Mouse (Mus musculus): ENCODE measurements around the gene Syngr1. TPM values are rescaled to one million over a fixed set of nuclear protein-coding genes. Genes with fewer than 3 reads are reported as not detected.

Syngr1 gene
- polyA plus RNA-seq, 1 experiment from 2014 or later, result 6.7 TPM

- H3K27me3 ChIP-seq (ENCODE audit: insufficient read depth, poor library complexity, severe bottlenecking), result no peaks in the 10 kb centered on the region
- DNase-seq (ENCODE audit: low spot score), result peak; percentile 95
- H3K9me3 ChIP-seq, result no peaks in the 10 kb centered on the region
- peaks cover 9% of the 10 kb centered on the region; the same call in 1 of the 2 replicates for H3K36me3 ChIP-seq
- peak within 1 kb of the TSS; percentile 78 for H3K4me3 ChIP-seq
- under 1% methylated on average over 59 of the region's 59 CpGs for WGBS
- H3K27ac ChIP-seq, result peak within 1 kb of the TSS; percentile 99
- peaks cover 51% of the 10 kb centered on the region for H3K4me1 ChIP-seq
Observed at GRCm38 (mm10) chr15:80132993-80133586, 42.0 kb downstream of the Syngr1 start, which contains the start of gene Tab1. Tab1 (plus strand) TSS chr15:80133127.

DNA sequence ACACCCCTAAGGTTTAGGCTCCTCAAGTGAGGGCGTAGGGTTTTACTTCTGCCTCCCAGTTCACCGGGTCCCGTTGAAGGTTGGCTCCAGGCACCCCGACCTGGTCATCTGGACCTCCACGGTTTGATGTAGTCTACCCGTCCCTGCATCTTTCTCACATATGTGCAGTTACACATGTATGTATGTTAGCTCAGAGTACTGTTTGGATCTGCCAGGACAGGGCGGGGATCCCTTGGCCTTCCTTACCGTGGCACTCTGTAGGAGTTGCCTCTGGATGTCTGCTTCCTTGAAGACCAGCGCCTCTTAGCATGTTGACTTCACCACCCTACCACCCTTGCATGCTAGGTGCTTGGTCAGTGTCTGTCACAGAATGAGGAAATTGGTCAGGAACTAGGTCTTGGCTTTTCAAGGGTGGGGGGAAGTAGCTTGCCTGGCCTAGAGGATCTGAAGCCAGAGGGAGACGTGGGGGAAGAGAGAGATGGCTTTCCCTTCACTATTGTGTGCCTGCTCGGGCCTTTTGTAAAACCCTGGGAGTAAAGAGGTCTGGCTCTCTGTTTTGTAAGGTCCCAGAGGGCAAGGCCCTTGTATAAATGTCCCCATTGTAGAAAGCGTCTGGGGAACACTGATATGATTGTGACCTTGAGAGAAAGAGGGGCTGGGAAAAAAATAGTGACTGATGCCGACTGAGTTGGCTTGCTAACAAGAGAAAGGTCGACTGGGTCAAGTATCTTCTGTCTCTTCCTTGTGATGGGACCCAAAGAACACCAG lies 42.7 kb downstream of the Syngr1 start:
- Histone ChIP-seq H3K27ac (peak overlapping the region; percentile 99), H3K9me3 (no peaks in the 10 kb centered on the region), H3K4me1 (peaks cover 59% of the 10 kb centered on the region), H3K27me3 (ENCODE audit: insufficient read depth, poor library complexity, severe bottlenecking) (no peaks in the 10 kb centered on the region), H3K36me3 (peaks cover 9% of the 10 kb centered on the region; the same call in 1 of the 2 replicates), H3K4me3 (peak overlapping the region; percentile 78)
- 16% methylated on average over 14 of the region's 14 CpGs for WGBS
- peak; percentile 78 for DNase-seq (ENCODE audit: low spot score)

GRCm38 (mm10) chr15:80134450-80134847 lies 43.3 kb downstream of the Syngr1 start:
- H3K27ac ChIP-seq, result peak overlapping the region; percentile 99
- WGBS, result 28% methylated on average over 9 of the region's 9 CpGs
- peak; percentile 78 for DNase-seq (ENCODE audit: low spot score)
- no peaks in the 10 kb centered on the region for H3K27me3 ChIP-seq (ENCODE audit: insufficient read depth, poor library complexity, severe bottlenecking)
- peak overlapping the region; percentile 78 for H3K4me3 ChIP-seq
- no peaks in the 10 kb centered on the region for H3K9me3 ChIP-seq
- H3K4me1 ChIP-seq, result peaks cover 65% of the 10 kb centered on the region
- peaks cover 9% of the 10 kb centered on the region; the same call in 1 of the 2 replicates for H3K36me3 ChIP-seq

DNA sequence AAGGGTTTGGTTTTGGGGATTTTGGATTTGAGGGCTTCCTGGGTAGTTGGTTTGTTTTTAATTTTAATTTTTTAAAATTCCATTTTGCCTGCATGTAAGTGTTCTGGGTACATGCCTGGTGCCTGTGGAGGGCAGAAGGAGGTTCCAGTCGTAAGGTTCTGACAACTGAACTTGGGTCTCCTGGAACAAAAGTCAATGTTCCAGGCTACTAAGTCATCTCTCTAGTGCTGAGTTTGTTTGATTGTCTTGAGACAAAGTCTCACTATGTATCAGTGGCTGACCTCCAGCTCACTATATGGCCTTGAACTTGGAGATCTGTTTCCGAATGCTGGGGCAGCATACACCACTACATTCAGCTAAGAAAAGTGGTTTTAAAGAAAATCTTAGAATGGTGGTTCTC lies 44.4 kb downstream of the Syngr1 start:
- Histone ChIP-seq H3K9me3 (no peaks in the 10 kb centered on the region), H3K27ac (peak overlapping the region; percentile 69), H3K4me1 (peaks cover 64% of the 10 kb centered on the region), H3K27me3 (ENCODE audit: insufficient read depth, poor library complexity, severe bottlenecking) (no peaks in the 10 kb centered on the region), H3K4me3 (no peak overlapping the region), H3K36me3 (peaks cover 16% of the 10 kb centered on the region)
- 90% methylated on average over 2 of the region's 2 CpGs for WGBS
- no peak for DNase-seq (ENCODE audit: low spot score)

GRCm38 (mm10) chr15:80136645-80137044 lies 45.5 kb downstream of the Syngr1 start:
- Histone ChIP-seq H3K27me3 (ENCODE audit: insufficient read depth, poor library complexity, severe bottlenecking) (no peaks in the 10 kb centered on the region), H3K27ac (peak overlapping the region; percentile 69; the same call in 1 of the 2 replicates), H3K9me3 (no peaks in the 10 kb centered on the region), H3K4me3 (no peak overlapping the region), H3K36me3 (peaks cover 27% of the 10 kb centered on the region), H3K4me1 (peaks cover 61% of the 10 kb centered on the region)
- WGBS, result 90% methylated on average over 3 of the region's 3 CpGs
- no peak for DNase-seq (ENCODE audit: low spot score)

DNA sequence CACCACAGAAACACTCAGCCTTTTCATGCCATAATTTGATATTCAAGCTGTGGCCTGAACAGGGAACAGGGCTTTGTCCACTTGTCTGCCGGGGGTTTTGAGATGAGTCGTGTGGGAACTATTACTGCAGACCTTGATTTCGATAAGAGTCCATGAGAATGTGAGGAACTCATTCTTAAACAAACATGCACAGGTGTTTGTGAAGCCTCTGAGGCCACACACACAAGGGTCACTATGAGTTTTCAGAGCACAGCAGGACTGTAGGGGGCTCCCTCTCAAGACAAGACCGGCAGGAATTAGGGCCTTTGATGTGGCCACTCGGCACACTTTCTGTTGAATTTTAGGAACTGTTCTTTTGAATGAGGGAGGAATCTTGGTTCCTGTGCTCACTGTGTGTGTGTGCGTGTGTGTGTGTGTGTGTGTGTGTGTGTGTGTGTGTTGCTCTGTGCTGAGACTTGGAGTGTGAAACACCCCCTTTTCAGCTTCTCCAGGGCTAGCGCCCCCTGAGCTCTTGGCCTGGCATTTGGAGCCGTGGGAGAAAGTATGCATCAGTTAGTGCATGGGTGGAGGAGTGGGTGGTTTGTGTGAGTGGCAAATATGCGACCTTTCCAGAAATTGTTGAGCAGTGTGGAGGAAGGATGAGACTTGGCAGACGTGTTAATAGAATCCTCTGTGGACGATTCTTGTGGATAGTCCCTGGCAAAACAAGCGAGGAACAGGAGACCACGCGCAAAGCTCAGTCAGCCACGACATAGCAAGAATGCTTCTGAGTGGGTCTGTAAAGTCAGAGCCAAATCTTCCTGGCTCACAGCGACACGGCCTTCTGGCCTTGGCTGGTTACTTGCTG lies 47.0 kb downstream of the Syngr1 start:
- peak overlapping the region; percentile 38; the same call in 1 of the 2 replicates for H3K27ac ChIP-seq
- 76% methylated on average over 17 of the region's 17 CpGs for WGBS

DNA sequence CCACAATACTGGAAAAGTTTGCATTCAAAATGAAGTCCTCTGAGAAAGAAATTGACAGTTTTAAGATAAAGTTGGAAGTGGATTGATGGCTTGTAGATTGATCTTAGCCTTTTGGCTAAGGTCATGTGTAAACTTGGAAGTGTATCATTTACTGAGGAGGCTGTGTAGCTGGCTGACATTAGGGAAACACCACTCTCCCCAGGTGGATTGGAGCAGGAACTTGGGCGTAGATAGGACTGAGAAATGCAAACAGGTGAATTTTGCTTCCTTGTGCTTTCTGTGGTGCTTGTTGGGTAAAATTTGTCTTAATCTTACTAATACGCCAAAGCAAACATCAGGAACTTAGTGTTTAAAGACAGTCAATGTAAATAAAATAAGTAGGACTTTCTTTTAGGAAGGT lies 49.2 kb downstream of the Syngr1 start:
- no peak overlapping the region for H3K27ac ChIP-seq
- H3K27me3 ChIP-seq (ENCODE audit: insufficient read depth, poor library complexity, severe bottlenecking), result no peaks in the 10 kb centered on the region
- H3K4me3 ChIP-seq, result no peak overlapping the region
- H3K9me3 ChIP-seq, result no peaks in the 10 kb centered on the region
- DNase-seq (ENCODE audit: low spot score), result no peak
- peaks cover 41% of the 10 kb centered on the region for H3K4me1 ChIP-seq
- WGBS, result 92% methylated on average over 2 of the region's 2 CpGs
- H3K36me3 ChIP-seq, result peaks cover 58% of the 10 kb centered on the region

More for the DNA sequence above, 47.0 kb downstream of the Syngr1 start:
- Histone ChIP-seq H3K9me3 (no peaks in the 10 kb centered on the region), H3K4me3 (no peak overlapping the region), H3K4me1 (peaks cover 56% of the 10 kb centered on the region), H3K36me3 (peaks cover 42% of the 10 kb centered on the region), H3K27me3 (ENCODE audit: insufficient read depth, poor library complexity, severe bottlenecking) (no peaks in the 10 kb centered on the region)
- DNase-seq (ENCODE audit: low spot score), result no peak

- H3K36me3 ChIP-seq, result peaks cover 59% of the 10 kb centered on the region
- WGBS, result 92% methylated on average over 3 of the region's 3 CpGs
- no peaks in the 10 kb centered on the region for H3K27me3 ChIP-seq (ENCODE audit: insufficient read depth, poor library complexity, severe bottlenecking)
- H3K4me1 ChIP-seq, result peaks cover 39% of the 10 kb centered on the region
- no peaks in the 10 kb centered on the region for H3K9me3 ChIP-seq
- no peak overlapping the region for H3K27ac ChIP-seq
- no peak for DNase-seq (ENCODE audit: low spot score)
- no peak overlapping the region for H3K4me3 ChIP-seq
Observed at GRCm38 (mm10) chr15:80140878-80141277, 49.7 kb downstream of the Syngr1 start.

GRCm38 (mm10) chr15:80142130-80142529 lies 51.0 kb downstream of the Syngr1 start:
- Histone ChIP-seq H3K4me3 (no peak overlapping the region), H3K4me1 (peaks cover 42% of the 10 kb centered on the region), H3K27me3 (ENCODE audit: insufficient read depth, poor library complexity, severe bottlenecking) (no peaks in the 10 kb centered on the region), H3K9me3 (no peaks in the 10 kb centered on the region), H3K27ac (no peak overlapping the region), H3K36me3 (peaks cover 53% of the 10 kb centered on the region)
- DNase-seq (ENCODE audit: low spot score), result no peak
- WGBS, result 96% methylated on average over 3 of the region's 3 CpGs

DNA sequence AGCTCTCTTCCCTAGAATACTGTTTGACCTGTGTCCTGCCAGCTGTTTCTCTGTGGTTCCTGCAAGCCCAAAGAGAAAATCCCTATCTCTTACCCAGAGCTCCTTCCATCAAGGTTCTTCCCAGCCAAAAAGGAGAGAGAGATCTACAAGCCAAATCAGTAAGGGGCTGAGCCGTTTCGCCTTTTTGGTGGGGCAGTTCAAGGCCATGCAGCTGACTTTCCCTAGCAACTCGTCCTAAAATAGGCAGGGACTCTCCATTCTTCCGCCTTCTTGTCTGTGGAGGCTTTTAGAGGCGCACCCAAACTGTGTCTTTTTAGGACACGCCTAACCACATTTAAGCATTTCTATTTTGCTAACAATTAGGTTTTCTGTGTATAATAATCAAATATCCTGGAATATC lies 52.6 kb downstream of the Syngr1 start:
- H3K36me3 ChIP-seq, result peaks cover 60% of the 10 kb centered on the region
- 85% methylated on average over 6 of the region's 6 CpGs for WGBS
- no peak overlapping the region for H3K4me3 ChIP-seq
- H3K4me1 ChIP-seq, result peaks cover 31% of the 10 kb centered on the region
- no peaks in the 10 kb centered on the region for H3K27me3 ChIP-seq (ENCODE audit: insufficient read depth, poor library complexity, severe bottlenecking)
- no peaks in the 10 kb centered on the region for H3K9me3 ChIP-seq
- DNase-seq (ENCODE audit: low spot score), result no peak
- H3K27ac ChIP-seq, result no peak overlapping the region

DNA sequence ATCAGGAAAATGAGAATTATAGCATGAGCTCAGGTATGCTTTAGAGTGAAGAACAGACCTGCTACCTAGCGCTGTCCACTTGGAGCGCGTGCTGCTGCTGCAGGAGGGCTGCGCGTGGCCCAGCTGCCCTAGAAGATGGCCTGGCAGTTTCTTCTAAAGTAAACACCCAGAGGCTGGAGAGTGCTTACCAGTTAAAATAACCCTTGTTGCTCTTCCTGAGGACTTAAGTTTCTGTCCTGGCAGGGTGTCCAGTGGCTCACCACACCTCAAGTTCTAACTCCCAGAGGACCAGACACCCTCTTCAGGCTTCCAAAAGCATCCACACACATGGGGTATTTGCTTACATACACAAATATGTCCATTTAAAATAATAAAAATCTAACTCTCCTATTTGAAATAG lies 54.3 kb downstream of the Syngr1 start:
- Histone ChIP-seq H3K27ac (no peak overlapping the region), H3K4me1 (peaks cover 23% of the 10 kb centered on the region), H3K4me3 (no peak overlapping the region), H3K36me3 (peaks cover 69% of the 10 kb centered on the region), H3K9me3 (no peaks in the 10 kb centered on the region), H3K27me3 (ENCODE audit: insufficient read depth, poor library complexity, severe bottlenecking) (no peaks in the 10 kb centered on the region)
- WGBS, result 93% methylated on average over 5 of the region's 5 CpGs
- no peak for DNase-seq (ENCODE audit: low spot score)

- Histone ChIP-seq H3K36me3 (peaks cover 71% of the 10 kb centered on the region), H3K9me3 (no peaks in the 10 kb centered on the region), H3K4me1 (peaks cover 23% of the 10 kb centered on the region), H3K27ac (no peak overlapping the region), H3K4me3 (no peak overlapping the region), H3K27me3 (ENCODE audit: insufficient read depth, poor library complexity, severe bottlenecking) (no peaks in the 10 kb centered on the region)
- 45% methylated on average over 6 of the region's 6 CpGs for WGBS
- peak; percentile 67 for DNase-seq (ENCODE audit: low spot score)
Observed at GRCm38 (mm10) chr15:80146153-80146552, 55.0 kb downstream of the Syngr1 start.

Measured in heart, embryonic 10.5 days (tissue).